Comparison of ENCODE assay signal across 21 mouse cellular contexts in genomic region chr9:7934419-7934818, GRCm38 (mm10).
DNase-seq lines count a peak whose midpoint lies in the region; ATAC-seq and TF ChIP-seq lines count a peak whose summit lies in the region.
"Had no signal": no experiment of that assay in that cellular context is flagged by ENCODE, and none has a peak within 500 bp of the region (broad histone marks: within the 10 kb centered on the region; RNA-seq: fewer than 3 reads in every experiment).

No protein-coding gene starts in this region.

- WGBS in stomach, postnatal 0 days, result 97% methylated on average over 10 of the region's 10 CpGs

- no peaks in the 10 kb centered on the region for H3K27me3 ChIP-seq in stomach, postnatal 0 days (ENCODE audit: control insufficient read depth, insufficient read depth, low read length)
- H3K27me3 ChIP-seq: heart, embryonic 13.5 days; hindbrain, embryonic 15.5 days; midbrain, embryonic 13.5 days; Patski had no signal

- DNase-seq in cerebellum, postnatal 4 days (ENCODE audit: low spot score in 2 of 2), result no peak
- peak in 1 of 2 experiments; percentile 19 for DNase-seq in left cerebral cortex, adult 2 months (ENCODE audit: extremely low spot score in 1 of 2, low spot score in 2 of 2)
- no peak for DNase-seq in left cerebral cortex, postnatal 14 days (ENCODE audit: low spot score in 2 of 2)
- peak; percentile 9 for DNase-seq in cerebellum, adult 8-10 months
- peak; percentile 56 for DNase-seq in telencephalon, adult 2 months (ENCODE audit: low read depth, low spot score)
- DNase-seq in stomach, postnatal 0 days (ENCODE audit: low spot score), result no peak
- DNase-seq: adrenal gland, postnatal 14 days; heart, postnatal 36 days; kidney, postnatal 36 days; thymus, postnatal 14 days had no signal

- TF ChIP-seq EP300 in stomach, postnatal 0 days (optimal IDR thresholded peaks at IDR 0.05), result no peak

- no peak for TF ChIP-seq CTCF in left cerebral cortex, adult 2 months (IDR thresholded peaks at IDR 0.05)
- TF ChIP-seq CTCF in stomach, postnatal 0 days (IDR thresholded peaks at IDR 0.05; ENCODE audit: low read depth), result no peak

- peak; percentile 57; the same call in 1 of the 2 replicates for ATAC-seq in cerebellum, adult (ENCODE audit: insufficient number of reproducible peaks, low FRiP score, low TSS enrichment)
- ATAC-seq in stomach, postnatal 0 days (ENCODE audit: low FRiP score, low TSS enrichment), result no peak
- no peak for ATAC-seq in CD4-positive, CD25-positive, alpha-beta regulatory T cell, adult 4 months
- ATAC-seq: activated CD4-positive, CD25-positive, alpha-beta regulatory T cell, adult 4 months; forebrain, embryonic 14.5 days; intestine, embryonic 16.5 days; midbrain, embryonic 13.5 days; Patski had no signal

- intact Hi-C loops in left cerebral cortex, adult 2 months (cut with DNase I), result no loop called here
- intact Hi-C loops in left cerebral cortex, postnatal 14 days (cut with DNase I), result no loop called here

- H3K4me3 ChIP-seq in left cerebral cortex, adult 2 months, result peak overlapping the region; percentile 3; the same call in 1 of the 2 replicates
- no peak overlapping the region for H3K4me3 ChIP-seq in stomach, postnatal 0 days (ENCODE audit: low read depth, low read length)
- H3K4me3 ChIP-seq: embryonic facial prominence, embryonic 10.5 days; heart, embryonic 13.5 days; hindbrain, embryonic 15.5 days; midbrain, embryonic 13.5 days had no signal

- H3K9ac ChIP-seq in stomach, postnatal 0 days (ENCODE audit: low read length), result no peak overlapping the region
- H3K9ac ChIP-seq: heart, embryonic 13.5 days; hindbrain, embryonic 15.5 days; liver, embryonic 14.5 days; midbrain, embryonic 13.5 days had no signal

- H3K4me1 ChIP-seq in stomach, postnatal 0 days (replicated peaks; ENCODE audit: control insufficient read depth, insufficient read depth), result no peaks in the 10 kb centered on the region
- H3K4me1 ChIP-seq: embryonic facial prominence, embryonic 10.5 days; hindbrain, embryonic 15.5 days; midbrain, embryonic 13.5 days had no signal

- H3K36me3 ChIP-seq in stomach, postnatal 0 days (ENCODE audit: control insufficient read depth, insufficient read depth, low read length), result peaks cover 27% of the 10 kb centered on the region

- H3K4me2 ChIP-seq in stomach, postnatal 0 days (replicated peaks; ENCODE audit: low read depth), result no peak overlapping the region
- H3K4me2 ChIP-seq: heart, embryonic 13.5 days; hindbrain, embryonic 15.5 days; midbrain, embryonic 13.5 days had no signal

- peak overlapping the region; percentile 68 for H3K27ac ChIP-seq in left cerebral cortex, adult 2 months
- no peak overlapping the region for H3K27ac ChIP-seq in stomach, postnatal 0 days (replicated peaks)
- H3K27ac ChIP-seq: embryonic facial prominence, embryonic 10.5 days; heart, embryonic 13.5 days; hindbrain, embryonic 15.5 days; liver, embryonic 14.5 days; midbrain, embryonic 13.5 days had no signal

- H3K9me3 ChIP-seq in stomach, postnatal 0 days (ENCODE audit: control insufficient read depth, low read length), result no peaks in the 10 kb centered on the region
- H3K9me3 ChIP-seq: hindbrain, embryonic 15.5 days had no signal

Comparison
In these comparisons a context has a peak if more than half of its experiments do, and no peak if none do; other contexts are left out.
1. DNase-seq: peak in cerebellum, adult 8-10 months (single experiment) and telencephalon, adult 2 months (single experiment); none in cerebellum, postnatal 4 days (0 of 2), left cerebral cortex, postnatal 14 days (0 of 2) and stomach, postnatal 0 days (single experiment).